Mouse (Mus musculus): ENCODE data around the gene Pfkfb4. TPM values are rescaled to one million over a fixed set of nuclear protein-coding genes. Genes with fewer than 3 reads are reported as not detected.

Gene Pfkfb4
- polyA plus RNA-seq, 1 experiment from 2014 or later: 3.1 TPM

GRCm38 (mm10) chr9:109021428-109021827 lies 29.9 kb downstream of the Pfkfb4 start:
- no peak for ATAC-seq (replicated peaks; ENCODE audit: extremely low read depth, insufficient read depth, low FRiP score)
- Histone ChIP-seq H3K9me3 (replicated peaks; ENCODE audit: control insufficient read depth, low read length) (no peaks in the 10 kb centered on the region), H3K36me3 (ENCODE audit: control insufficient read depth, insufficient read depth) (no peaks in the 10 kb centered on the region), H3K4me2 (ENCODE audit: low read depth, low read length) (no peak overlapping the region), H3K27ac (ENCODE audit: low read length) (no peak overlapping the region), H3K4me1 (ENCODE audit: control insufficient read depth, insufficient read depth, low read length) (no peaks in the 10 kb centered on the region), H3K4me3 (ENCODE audit: low read length) (no peak overlapping the region), H3K27me3 (ENCODE audit: control insufficient read depth, insufficient read depth, low read length) (no peaks in the 10 kb centered on the region), H3K9ac (ENCODE audit: low read length) (no peak overlapping the region)
- WGBS: 73% methylated on average over 4 of the region's 4 CpGs

- H3K9me3 ChIP-seq (replicated peaks; ENCODE audit: control insufficient read depth, low read length): no peaks in the 10 kb centered on the region
- H3K27ac ChIP-seq (ENCODE audit: low read length): no peak overlapping the region
- H3K4me1 ChIP-seq (ENCODE audit: control insufficient read depth, insufficient read depth, low read length): peaks cover 2% of the 10 kb centered on the region; the same call in 1 of the 2 replicates
- no peak overlapping the region for H3K4me3 ChIP-seq (ENCODE audit: low read length)
- WGBS: 82% methylated on average over 17 of the region's 17 CpGs
- no peak for ATAC-seq (replicated peaks; ENCODE audit: extremely low read depth, insufficient read depth, low FRiP score)
- H3K36me3 ChIP-seq (ENCODE audit: control insufficient read depth, insufficient read depth): no peaks in the 10 kb centered on the region
- H3K4me2 ChIP-seq (ENCODE audit: low read depth, low read length): no peak overlapping the region
- no peak overlapping the region for H3K9ac ChIP-seq (ENCODE audit: low read length)
- no peaks in the 10 kb centered on the region for H3K27me3 ChIP-seq (ENCODE audit: control insufficient read depth, insufficient read depth, low read length)
Observed at GRCm38 (mm10) chr9:109022866-109023685, 31.5 kb downstream of the Pfkfb4 start.

GRCm38 (mm10) chr9:109027521-109027920 lies 35.9 kb downstream of the Pfkfb4 start:
- 61% methylated on average over 8 of the region's 8 CpGs for WGBS
- Histone ChIP-seq H3K9me3 (replicated peaks; ENCODE audit: control insufficient read depth, low read length) (no peaks in the 10 kb centered on the region), H3K4me3 (ENCODE audit: low read length) (no peak overlapping the region), H3K27ac (ENCODE audit: low read length) (no peak overlapping the region), H3K4me2 (ENCODE audit: low read depth, low read length) (no peak overlapping the region), H3K9ac (ENCODE audit: low read length) (no peak overlapping the region), H3K4me1 (ENCODE audit: control insufficient read depth, insufficient read depth, low read length) (peaks cover 2% of the 10 kb centered on the region; the same call in 1 of the 2 replicates), H3K36me3 (ENCODE audit: control insufficient read depth, insufficient read depth) (no peaks in the 10 kb centered on the region), H3K27me3 (ENCODE audit: control insufficient read depth, insufficient read depth, low read length) (no peaks in the 10 kb centered on the region)
- peak; percentile 61; the same call in 1 of the 2 replicates for ATAC-seq (replicated peaks; ENCODE audit: extremely low read depth, insufficient read depth, low FRiP score)

GRCm38 (mm10) chr9:109028421-109028820 lies 36.8 kb downstream of the Pfkfb4 start:
- 82% methylated on average over 3 of the region's 3 CpGs for WGBS
- no peak overlapping the region for H3K4me2 ChIP-seq (ENCODE audit: low read depth, low read length)
- H3K9me3 ChIP-seq (replicated peaks; ENCODE audit: control insufficient read depth, low read length): no peaks in the 10 kb centered on the region
- no peaks in the 10 kb centered on the region for H3K36me3 ChIP-seq (ENCODE audit: control insufficient read depth, insufficient read depth)
- H3K27me3 ChIP-seq (ENCODE audit: control insufficient read depth, insufficient read depth, low read length): no peaks in the 10 kb centered on the region
- H3K9ac ChIP-seq (ENCODE audit: low read length): no peak overlapping the region
- no peak overlapping the region for H3K27ac ChIP-seq (ENCODE audit: low read length)
- ATAC-seq (replicated peaks; ENCODE audit: extremely low read depth, insufficient read depth, low FRiP score): no peak
- H3K4me1 ChIP-seq (ENCODE audit: control insufficient read depth, insufficient read depth, low read length): peaks cover 2% of the 10 kb centered on the region; the same call in 1 of the 2 replicates
- no peak overlapping the region for H3K4me3 ChIP-seq (ENCODE audit: low read length)

- 69% methylated on average over 5 of the region's 5 CpGs for WGBS
- H3K9me3 ChIP-seq (replicated peaks; ENCODE audit: control insufficient read depth, low read length): no peaks in the 10 kb centered on the region
- H3K4me3 ChIP-seq (ENCODE audit: low read length): no peak overlapping the region
- no peak for ATAC-seq (replicated peaks; ENCODE audit: extremely low read depth, insufficient read depth, low FRiP score)
- H3K9ac ChIP-seq (ENCODE audit: low read length): no peak overlapping the region
- H3K36me3 ChIP-seq (ENCODE audit: control insufficient read depth, insufficient read depth): no peaks in the 10 kb centered on the region
- H3K27me3 ChIP-seq (ENCODE audit: control insufficient read depth, insufficient read depth, low read length): no peaks in the 10 kb centered on the region
- no peak overlapping the region for H3K4me2 ChIP-seq (ENCODE audit: low read depth, low read length)
- no peak overlapping the region for H3K27ac ChIP-seq (ENCODE audit: low read length)
- H3K4me1 ChIP-seq (ENCODE audit: control insufficient read depth, insufficient read depth, low read length): peaks cover 2% of the 10 kb centered on the region; the same call in 1 of the 2 replicates
Observed at GRCm38 (mm10) chr9:109028919-109029318, 37.3 kb downstream of the Pfkfb4 start.

GRCm38 (mm10) chr9:109030312-109030711 lies 38.7 kb downstream of the Pfkfb4 start:
- Histone ChIP-seq H3K4me3 (ENCODE audit: low read length) (no peak overlapping the region), H3K9ac (ENCODE audit: low read length) (no peak overlapping the region), H3K9me3 (replicated peaks; ENCODE audit: control insufficient read depth, low read length) (no peaks in the 10 kb centered on the region), H3K27ac (ENCODE audit: low read length) (no peak overlapping the region), H3K36me3 (ENCODE audit: control insufficient read depth, insufficient read depth) (no peaks in the 10 kb centered on the region), H3K4me2 (ENCODE audit: low read depth, low read length) (no peak overlapping the region), H3K4me1 (ENCODE audit: control insufficient read depth, insufficient read depth, low read length) (peaks cover 2% of the 10 kb centered on the region; the same call in 1 of the 2 replicates), H3K27me3 (ENCODE audit: control insufficient read depth, insufficient read depth, low read length) (no peaks in the 10 kb centered on the region)
- ATAC-seq (replicated peaks; ENCODE audit: extremely low read depth, insufficient read depth, low FRiP score): no peak
- 64% methylated on average over 3 of the region's 3 CpGs for WGBS

- no peaks in the 10 kb centered on the region for H3K9me3 ChIP-seq (replicated peaks; ENCODE audit: control insufficient read depth, low read length)
- no peak overlapping the region for H3K4me2 ChIP-seq (ENCODE audit: low read depth, low read length)
- WGBS: 86% methylated on average over 7 of the region's 7 CpGs
- H3K9ac ChIP-seq (ENCODE audit: low read length): no peak overlapping the region
- H3K4me1 ChIP-seq (ENCODE audit: control insufficient read depth, insufficient read depth, low read length): peaks cover 2% of the 10 kb centered on the region; the same call in 1 of the 2 replicates
- H3K4me3 ChIP-seq (ENCODE audit: low read length): no peak overlapping the region
- ATAC-seq (replicated peaks; ENCODE audit: extremely low read depth, insufficient read depth, low FRiP score): no peak
- no peaks in the 10 kb centered on the region for H3K27me3 ChIP-seq (ENCODE audit: control insufficient read depth, insufficient read depth, low read length)
- H3K27ac ChIP-seq (ENCODE audit: low read length): no peak overlapping the region
- H3K36me3 ChIP-seq (ENCODE audit: control insufficient read depth, insufficient read depth): no peaks in the 10 kb centered on the region
Observed at GRCm38 (mm10) chr9:109031001-109031400, 39.4 kb downstream of the Pfkfb4 start.

GRCm38 (mm10) chr9:109031686-109032085 lies 40.1 kb downstream of the Pfkfb4 start:
- Histone ChIP-seq H3K9ac (ENCODE audit: low read length) (no peak overlapping the region), H3K9me3 (replicated peaks; ENCODE audit: control insufficient read depth, low read length) (no peaks in the 10 kb centered on the region), H3K4me2 (ENCODE audit: low read depth, low read length) (no peak overlapping the region), H3K4me3 (ENCODE audit: low read length) (no peak overlapping the region), H3K4me1 (ENCODE audit: control insufficient read depth, insufficient read depth, low read length) (peaks cover 2% of the 10 kb centered on the region; the same call in 1 of the 2 replicates), H3K27me3 (ENCODE audit: control insufficient read depth, insufficient read depth, low read length) (no peaks in the 10 kb centered on the region), H3K27ac (ENCODE audit: low read length) (no peak overlapping the region), H3K36me3 (ENCODE audit: control insufficient read depth, insufficient read depth) (no peaks in the 10 kb centered on the region)
- no peak for ATAC-seq (replicated peaks; ENCODE audit: extremely low read depth, insufficient read depth, low FRiP score)
- 72% methylated on average over 8 of the region's 8 CpGs for WGBS

GRCm38 (mm10) chr9:109032435-109032834 lies 40.9 kb downstream of the Pfkfb4 start:
- Histone ChIP-seq H3K9me3 (replicated peaks; ENCODE audit: control insufficient read depth, low read length) (no peaks in the 10 kb centered on the region), H3K4me2 (ENCODE audit: low read depth, low read length) (no peak overlapping the region), H3K4me1 (ENCODE audit: control insufficient read depth, insufficient read depth, low read length) (peaks cover 2% of the 10 kb centered on the region; the same call in 1 of the 2 replicates), H3K9ac (ENCODE audit: low read length) (no peak overlapping the region), H3K4me3 (ENCODE audit: low read length) (no peak overlapping the region), H3K36me3 (ENCODE audit: control insufficient read depth, insufficient read depth) (no peaks in the 10 kb centered on the region), H3K27me3 (ENCODE audit: control insufficient read depth, insufficient read depth, low read length) (no peaks in the 10 kb centered on the region), H3K27ac (ENCODE audit: low read length) (no peak overlapping the region)
- ATAC-seq (replicated peaks; ENCODE audit: extremely low read depth, insufficient read depth, low FRiP score): no peak
- WGBS: 77% methylated on average over 6 of the region's 6 CpGs

Measured in heart, embryonic 16.5 days (tissue).